In the genomic region with DNA sequence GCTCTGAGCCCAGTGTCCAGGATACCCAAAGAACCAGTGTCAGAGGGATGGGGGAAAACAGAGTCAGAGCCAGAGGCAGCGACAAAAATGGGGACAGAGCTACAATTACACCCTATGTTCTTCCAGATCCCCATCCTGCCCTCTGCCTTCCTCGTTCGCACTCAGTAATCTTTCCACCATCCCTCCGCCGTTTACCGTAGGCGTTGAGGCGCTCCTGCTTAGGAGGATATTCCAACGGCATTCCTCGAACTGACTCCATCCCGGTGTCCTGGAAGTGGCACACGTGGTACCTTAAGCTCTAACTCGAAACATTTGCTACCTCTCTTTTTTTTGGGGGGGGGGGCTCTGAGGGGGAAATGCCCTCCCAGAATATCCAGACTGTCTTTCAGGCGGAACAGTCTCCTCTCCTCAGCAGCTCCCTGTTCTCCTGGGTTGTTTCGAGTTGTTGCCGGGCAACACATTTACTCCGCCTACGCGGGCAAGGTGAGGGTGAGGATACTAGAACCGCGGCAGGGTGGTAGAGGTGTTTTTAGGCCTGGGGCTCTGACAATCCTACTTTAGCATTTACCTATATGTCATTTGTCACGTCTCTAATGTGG, we compare ENCODE assay signal across 8 mouse cellular contexts. TPM values are rescaled to one million over a fixed set of nuclear protein-coding genes. Genes with fewer than 3 reads are reported as not detected.
DNase-seq lines count a peak whose midpoint lies in the region; ATAC-seq and TF ChIP-seq lines count a peak whose summit lies in the region.

No protein-coding gene starts in this region.

- H3K9me3 ChIP-seq in erythroblast, embryonic 14.5 days (ENCODE audit: control insufficient read depth, low read length) = no peaks in the 10 kb centered on the region
- no peaks in the 10 kb centered on the region for H3K9me3 ChIP-seq in forebrain, embryonic 10.5 days
- no peaks in the 10 kb centered on the region for H3K9me3 ChIP-seq in liver, embryonic 13.5 days (replicated peaks)

- no peak for ATAC-seq in erythroblast, adult 5-6 weeks (replicated peaks; ENCODE audit: low FRiP score, poor library complexity, severe bottlenecking)
- ATAC-seq in liver, embryonic 13.5 days (ENCODE audit: low read depth) = no peak

- TF ChIP-seq CTCF in C2C12 (IDR thresholded peaks at IDR 0.05; ENCODE audit: control insufficient read depth, insufficient read depth, insufficient read length) = no peak

- no peaks in the 10 kb centered on the region for H3K79me2 ChIP-seq in C2C12 (ENCODE audit: control insufficient read depth, insufficient read depth)

- WGBS in forebrain, embryonic 10.5 days = 1% methylated on average over 22 of the region's 22 CpGs
- 8% methylated on average over 22 of the region's 22 CpGs for WGBS in liver, embryonic 13.5 days (ENCODE audit: insufficient replicate concordance)

- peaks cover 27% of the 10 kb centered on the region for H3K4me1 ChIP-seq in erythroblast, embryonic 14.5 days (ENCODE audit: control insufficient read depth)
- peaks cover 40% of the 10 kb centered on the region for H3K4me1 ChIP-seq in forebrain, embryonic 10.5 days
- peaks cover 30% of the 10 kb centered on the region for H3K4me1 ChIP-seq in liver, embryonic 13.5 days (replicated peaks)

- H3K79me3 ChIP-seq in C2C12 (ENCODE audit: low read depth) = no peaks in the 10 kb centered on the region

- no peaks in the 10 kb centered on the region for H3K36me3 ChIP-seq in erythroblast, embryonic 14.5 days (ENCODE audit: control insufficient read depth)
- no peaks in the 10 kb centered on the region for H3K36me3 ChIP-seq in C2C12 (ENCODE audit: control insufficient read depth, insufficient read depth)
- H3K36me3 ChIP-seq in forebrain, embryonic 10.5 days (replicated peaks) = no peaks in the 10 kb centered on the region
- no peaks in the 10 kb centered on the region for H3K36me3 ChIP-seq in liver, embryonic 13.5 days

- peak overlapping the region; percentile 53 for H3K9ac ChIP-seq in liver, embryonic 13.5 days

- peaks cover 46% of the 10 kb centered on the region for H3K27me3 ChIP-seq in erythroblast, embryonic 14.5 days (ENCODE audit: control insufficient read depth)
- H3K27me3 ChIP-seq in C2C12 (ENCODE audit: control insufficient read depth, insufficient read depth, insufficient read length) = peaks cover 18% of the 10 kb centered on the region
- peaks cover 63% of the 10 kb centered on the region for H3K27me3 ChIP-seq in forebrain, embryonic 10.5 days (ENCODE audit: poor library complexity, severe bottlenecking)
- H3K27me3 ChIP-seq in liver, embryonic 13.5 days = peaks cover 54% of the 10 kb centered on the region

- peak overlapping the region; percentile 51 for H3K4me3 ChIP-seq in erythroblast, embryonic 14.5 days (replicated peaks)
- H3K4me3 ChIP-seq in C2C12 (ENCODE audit: insufficient read depth, poor library complexity, severe bottlenecking) = no peak overlapping the region
- H3K4me3 ChIP-seq in forebrain, embryonic 10.5 days = peak overlapping the region; percentile 58
- peak overlapping the region; percentile 54 for H3K4me3 ChIP-seq in liver, embryonic 13.5 days (replicated peaks)

- peak overlapping the region; percentile 7 for H3ac ChIP-seq in C2C12 (ENCODE audit: control insufficient read depth, insufficient read length, low read depth)

- peak overlapping the region; percentile 80 for H3K4me2 ChIP-seq in liver, embryonic 13.5 days

- DNase-seq in forebrain, embryonic 10.5 days (ENCODE audit: extremely low spot score, low spot score) = peak; percentile 56
- DNase-seq in liver, embryonic 13.5 days = no peak
- DNase-seq in frontal cortex, postnatal 14 days (ENCODE audit: low spot score in 2 of 2) = no peak
- DNase-seq in gastrocnemius, adult 18-20 months (ENCODE audit: low spot score) = no peak
- DNase-seq in spleen, adult 18-20 months = no peak

- H3K27ac ChIP-seq in forebrain, embryonic 10.5 days = peak overlapping the region; percentile 86
- no peak overlapping the region for H3K27ac ChIP-seq in liver, embryonic 13.5 days

TF ChIP-seq in C2C12, 6 proteins besides CTCF, POLR2A, EP300 and RAD21:
- no peak for TF ChIP-seq MAX (IDR thresholded peaks at IDR 0.05)
- TF ChIP-seq CEBPB (IDR thresholded peaks at IDR 0.05; ENCODE audit: low read depth) = no peak
- TF ChIP-seq FOSL1 (IDR thresholded peaks at IDR 0.05; ENCODE audit: insufficient read depth, low read length, poor library complexity, severe bottlenecking) = no peak
- TF ChIP-seq MYOG (IDR thresholded peaks at IDR 0.05; ENCODE audit: control insufficient read depth, extremely low read depth, insufficient read length) = no peak
- TF ChIP-seq MYOD1 (IDR thresholded peaks at IDR 0.05; ENCODE audit: control insufficient read depth, insufficient read length, low read depth) = no peak
- no peak for TF ChIP-seq USF1 (IDR thresholded peaks at IDR 0.05; ENCODE audit: low read depth)
TF ChIP-seq in C2C12: peak in this region for 0.

RNA-seq across cellular contexts. Expression of gene AI464131, which starts 4.5 kb away (rescaled TPM):
- not detected in 2 replicates for polyA plus RNA-seq in erythroblast, embryonic 14.5 days (2012)
- total RNA-seq in erythroblast, adult 5-6 weeks (2015; ENCODE audit: low replicate concordance) = not detected in 2 replicates
- total RNA-seq in erythroblast, adult 5-6 weeks (2017; ENCODE audit: low replicate concordance) = not detected in 2 replicates
- polyA plus RNA-seq in C2C12 (2012; fragmentation: generic; extraction: Trizol) = 2.8 TPM
- polyA plus RNA-seq in forebrain, embryonic 10.5 days (2016; fragmentation: Nextera tagmentation; extraction: Ambion mirVana) = 6.3 and 7.1 TPM in 2 replicates
- polyA plus RNA-seq in liver, embryonic 13.5 days (2015; fragmentation: Nextera tagmentation; extraction: Ambion mirVana) = 0.51 and 0.72 TPM in 2 replicates
- total RNA-seq in gastrocnemius, adult 18-20 months (2021) = 10 to 100 TPM; 57.2 to 76.3 TPM

RNA-seq across cellular contexts. Expression of gene 1110017D15Rik, which starts 9.7 kb away (rescaled TPM):
- polyA plus RNA-seq in erythroblast, embryonic 14.5 days (2012) = 0.11 TPM in 1 of 2 replicates, not detected in the other
- not detected in 2 replicates for total RNA-seq in erythroblast, adult 5-6 weeks (2015; ENCODE audit: low replicate concordance)
- not detected in 2 replicates for total RNA-seq in erythroblast, adult 5-6 weeks (2017; ENCODE audit: low replicate concordance)
- 0.14 TPM for polyA plus RNA-seq in C2C12 (2012; fragmentation: generic; extraction: Trizol)
- polyA plus RNA-seq in forebrain, embryonic 10.5 days (2016; fragmentation: Nextera tagmentation; extraction: Ambion mirVana) = 3.8 and 6.1 TPM in 2 replicates
- polyA plus RNA-seq in liver, embryonic 13.5 days (2015; fragmentation: Nextera tagmentation; extraction: Ambion mirVana) = 0.19 TPM in 1 of 2 replicates, not detected in the other
- not detected for total RNA-seq in gastrocnemius, adult 18-20 months (2021)

RNA-seq across cellular contexts. Expression of gene Nudt2, which starts 42.5 kb away (rescaled TPM):
- polyA plus RNA-seq in erythroblast, embryonic 14.5 days (2012) = 0.55 and 1.5 TPM in 2 replicates
- 15.4 TPM in 1 of 2 replicates, not detected in the other for total RNA-seq in erythroblast, adult 5-6 weeks (2015; ENCODE audit: low replicate concordance)
- total RNA-seq in erythroblast, adult 5-6 weeks (2017; ENCODE audit: low replicate concordance) = 6.6 and 9.9 TPM in 2 replicates
- 27.3 TPM for polyA plus RNA-seq in C2C12 (2012; fragmentation: generic; extraction: Trizol)
- polyA plus RNA-seq in forebrain, embryonic 10.5 days (2016; fragmentation: Nextera tagmentation; extraction: Ambion mirVana) = 65.4 and 67.8 TPM in 2 replicates
- polyA plus RNA-seq in liver, embryonic 13.5 days (2015; fragmentation: Nextera tagmentation; extraction: Ambion mirVana) = 27.7 and 32.0 TPM in 2 replicates
- total RNA-seq in gastrocnemius, adult 18-20 months (2021) = 10 to 100 TPM; 26.5 to 28.8 TPM

RNA-seq across cellular contexts. Expression of gene Kif24, which starts 42.7 kb away (rescaled TPM):
- 0.38 and 1.3 TPM in 2 replicates for polyA plus RNA-seq in erythroblast, embryonic 14.5 days (2012)
- total RNA-seq in erythroblast, adult 5-6 weeks (2015; ENCODE audit: low replicate concordance) = 3.5 and 14.2 TPM in 2 replicates
- total RNA-seq in erythroblast, adult 5-6 weeks (2017; ENCODE audit: low replicate concordance) = 26.0 and 32.5 TPM in 2 replicates
- polyA plus RNA-seq in C2C12 (2012; fragmentation: generic; extraction: Trizol) = 3.0 TPM
- polyA plus RNA-seq in forebrain, embryonic 10.5 days (2016; fragmentation: Nextera tagmentation; extraction: Ambion mirVana) = 16.2 and 17.7 TPM in 2 replicates
- polyA plus RNA-seq in liver, embryonic 13.5 days (2015; fragmentation: Nextera tagmentation; extraction: Ambion mirVana) = 5.7 and 7.0 TPM in 2 replicates
- under 1 TPM; 0.21 to 0.32 TPM for total RNA-seq in gastrocnemius, adult 18-20 months (2021)

Comparison
In these comparisons a context has a peak if more than half of its experiments do, and no peak if none do; other contexts are left out.
1. RNA of gene Nudt2, which starts 42.5 kb away (polyA plus RNA-seq): 65.4 to 67.8 TPM in forebrain, embryonic 10.5 days, 27.7 to 32.0 TPM in liver, embryonic 13.5 days and 27.3 TPM in C2C12 (single experiment); 0.55 to 1.5 TPM in erythroblast, embryonic 14.5 days; every median in the first group is over 10 times any median in the second.